Mouse (Mus musculus): ENCODE results near the gene Klhl40.

GRCm38 (mm10) chr9:121763716-121764115, 13.7 kb upstream of the Klhl40 start:
- no peak for TF ChIP-seq CTCF (IDR thresholded peaks at IDR 0.05; ENCODE audit: low read depth, low read length)
- TF ChIP-seq POLR2A (IDR thresholded peaks at IDR 0.05; ENCODE audit: insufficient read depth, low read length) = no peak
- no peak for TF ChIP-seq EP300 (IDR thresholded peaks at IDR 0.05; ENCODE audit: insufficient read depth, low read depth, low read length)

All from ES-Bruce4 (cell line).